Mouse (Mus musculus): ENCODE data around the gene Mrps6.
"Not testable (repeated sequence)": the region's sequence is repeated elsewhere in the genome, so short reads cannot be mapped to it uniquely, and the experiment has no call there.

The Mrps6 gene

GRCm38 (mm10) chr16:92061586-92061985 lies 3.5 kb downstream of the Mrps6 start:
- in situ Hi-C loops (cut with MboI; ENCODE audit: low sequenced_read_pairs): no loop called here

DNA sequence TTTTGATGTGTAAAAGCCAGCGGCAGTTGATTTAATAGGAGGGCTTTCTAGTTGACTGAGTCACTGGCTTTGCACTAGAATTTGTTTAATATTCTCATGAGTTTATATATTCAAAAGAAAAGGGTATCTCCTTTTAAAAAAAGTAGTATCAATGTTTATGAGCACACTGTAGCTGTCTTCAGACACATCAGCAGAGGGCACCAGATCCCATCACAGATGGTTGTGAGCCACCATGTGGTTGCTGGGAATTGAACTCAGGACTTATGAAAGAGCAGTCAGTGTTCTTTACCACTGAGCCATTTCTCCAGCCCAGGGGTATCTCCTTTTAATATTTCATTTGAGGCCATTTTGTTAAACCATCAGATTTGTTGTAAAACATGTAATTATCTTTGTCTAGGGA lies 4.8 kb downstream of the Mrps6 start:
- in situ Hi-C loops (cut with MboI; ENCODE audit: low sequenced_read_pairs): no loop called here

GRCm38 (mm10) chr16:92064801-92065200 lies 6.7 kb downstream of the Mrps6 start:
- in situ Hi-C loops (cut with MboI; ENCODE audit: low sequenced_read_pairs): no loop called here

DNA sequence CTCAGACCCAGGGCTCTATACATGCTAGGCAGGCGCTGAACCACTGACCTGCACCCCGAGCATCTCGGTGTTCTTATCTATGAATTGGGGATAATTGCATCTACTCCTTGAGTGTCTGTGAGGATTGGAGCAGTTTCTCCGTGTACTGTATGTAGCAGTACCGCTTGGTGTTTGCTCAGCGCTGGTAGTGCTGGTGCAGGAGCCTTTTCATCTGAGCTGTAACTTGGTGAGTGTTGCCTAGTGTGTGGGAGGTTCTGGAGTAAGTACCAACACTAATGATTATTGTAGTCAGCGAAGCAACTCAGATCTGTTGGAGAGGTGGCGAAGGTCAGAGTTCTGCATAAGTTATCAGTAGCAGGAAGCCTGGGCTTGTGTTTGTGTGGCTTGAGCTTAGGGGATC lies 12.3 kb downstream of the Mrps6 start:
- in situ Hi-C loops (cut with MboI; ENCODE audit: low sequenced_read_pairs): no loop called here

GRCm38 (mm10) chr16:92076797-92077196 lies 18.7 kb downstream of the Mrps6 start:
- in situ Hi-C loops (cut with MboI; ENCODE audit: low sequenced_read_pairs): no loop called here

- in situ Hi-C loops (cut with MboI; ENCODE audit: low sequenced_read_pairs): no loop called here
Observed at GRCm38 (mm10) chr16:92083771-92084453, 25.8 kb downstream of the Mrps6 start.

DNA sequence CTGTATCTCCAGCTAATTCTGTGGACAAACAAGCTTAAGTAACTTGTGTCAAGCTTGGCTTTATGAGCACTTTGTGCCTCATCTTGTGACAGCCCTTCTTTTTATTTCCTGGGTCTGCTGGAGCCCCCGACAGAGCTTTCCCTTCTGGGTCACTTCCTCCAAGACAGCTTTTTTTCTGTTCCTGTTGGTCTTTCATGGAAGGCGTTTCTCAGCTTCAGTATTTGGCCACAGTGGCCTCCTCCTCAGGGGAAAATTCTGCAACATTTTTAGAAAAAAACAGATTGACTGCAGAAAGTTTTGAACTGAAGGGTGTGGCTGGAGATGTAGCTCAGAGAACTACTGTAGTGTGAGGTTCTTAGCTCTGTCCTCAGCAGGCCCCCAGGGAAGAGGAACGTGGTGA lies 31.2 kb downstream of the Mrps6 start:
- in situ Hi-C loops (cut with MboI; ENCODE audit: low sequenced_read_pairs): no loop called here

DNA sequence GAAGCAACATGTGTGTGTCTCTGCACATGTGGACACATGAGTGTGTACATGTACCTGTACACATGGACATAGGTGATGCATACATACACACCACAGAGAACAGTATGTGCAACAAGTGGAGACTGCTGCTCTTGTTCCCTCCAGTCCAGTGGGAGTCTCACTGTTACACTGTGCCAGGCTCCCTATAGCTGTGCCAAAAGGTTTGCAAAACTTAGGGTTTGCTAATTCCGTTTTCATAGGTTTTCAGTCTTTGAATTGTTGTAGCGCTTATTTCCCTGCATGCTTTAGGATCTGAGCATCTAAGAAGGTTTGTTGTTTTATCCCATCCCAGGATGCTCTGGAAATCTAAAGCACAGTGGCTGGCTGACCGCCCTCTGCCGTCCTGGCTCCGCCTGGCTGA lies 33.8 kb downstream of the Mrps6 start:
- in situ Hi-C loops (cut with MboI; ENCODE audit: low sequenced_read_pairs): no loop called here

DNA sequence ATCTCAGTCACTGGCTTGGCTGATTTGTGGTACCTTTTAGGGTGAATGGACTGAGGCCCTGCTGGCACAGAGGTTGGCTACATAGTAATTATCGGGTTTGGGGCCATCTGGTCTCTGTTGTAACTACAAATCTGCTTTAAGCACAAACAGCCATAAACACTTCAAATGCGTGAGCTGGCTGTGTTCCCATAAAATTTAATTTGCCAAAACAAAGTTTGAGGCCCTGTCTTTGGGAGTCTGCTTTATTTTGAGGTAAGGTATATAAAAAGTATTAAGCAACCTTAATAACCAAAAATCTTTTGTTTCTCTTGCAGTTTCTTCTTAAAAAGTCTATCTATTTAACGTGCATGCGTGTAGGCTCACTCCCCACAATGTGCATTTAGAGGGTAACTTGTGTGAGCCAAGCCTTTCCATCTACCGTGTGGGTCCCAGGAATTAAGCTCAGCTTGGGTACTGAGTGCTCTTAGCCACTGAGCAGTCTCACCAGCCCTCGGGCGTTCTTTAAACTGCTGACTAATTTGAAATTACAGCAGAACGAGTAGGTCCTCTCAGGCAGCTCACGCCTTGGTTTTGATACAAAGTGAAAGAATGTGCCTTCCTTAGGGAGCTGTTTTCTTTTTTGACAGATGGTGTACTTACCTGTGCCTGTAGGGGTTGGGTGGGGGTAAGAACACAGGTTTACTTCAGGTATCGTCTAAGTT lies 40.4 kb downstream of the Mrps6 start:
- in situ Hi-C loops (cut with MboI; ENCODE audit: low sequenced_read_pairs): no loop called here

DNA sequence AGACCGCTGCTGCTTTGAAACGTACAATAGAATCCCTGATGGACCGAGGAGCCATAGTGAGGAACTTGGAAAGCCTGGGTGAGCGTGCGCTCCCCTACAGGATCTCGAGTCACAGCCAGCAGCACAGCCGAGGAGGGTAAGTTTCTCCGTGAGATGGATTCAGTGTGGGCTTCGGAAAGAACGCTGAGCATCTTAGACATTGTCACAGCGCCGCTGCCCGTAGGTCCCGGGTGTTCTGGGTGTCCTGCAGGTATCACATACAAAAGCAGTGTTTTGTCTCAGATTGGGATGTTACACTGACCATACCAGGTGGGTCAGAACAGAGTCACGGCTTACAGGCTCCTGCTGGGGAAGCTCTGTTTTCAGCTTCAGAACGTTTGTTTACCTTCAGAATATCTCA lies 41.5 kb downstream of the Mrps6 start:
- in situ Hi-C loops (cut with MboI; ENCODE audit: low sequenced_read_pairs): no loop called here

- in situ Hi-C loops (cut with MboI; ENCODE audit: low sequenced_read_pairs): no loop called here
Observed at GRCm38 (mm10) chr16:92100111-92100510, 42.0 kb downstream of the Mrps6 start.

DNA sequence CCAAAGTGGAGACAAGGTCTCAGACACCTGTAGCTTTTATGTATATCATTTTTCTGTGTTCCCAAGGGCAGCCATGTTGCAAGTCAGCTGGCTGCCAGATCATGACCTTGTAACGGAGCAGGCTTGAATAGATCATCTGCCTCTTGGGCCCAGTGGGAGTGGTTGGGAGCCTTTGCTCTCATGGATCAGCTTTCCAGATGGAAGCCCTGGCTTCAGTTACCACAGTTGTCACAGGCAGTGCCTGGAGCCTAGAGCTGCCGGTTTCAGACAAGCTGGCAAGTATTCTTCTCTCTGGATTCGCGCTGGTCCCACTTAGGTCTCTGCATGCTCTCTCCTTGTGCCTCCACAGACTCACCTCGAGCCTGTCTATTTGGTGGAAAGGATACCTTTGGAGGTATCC lies 44.0 kb downstream of the Mrps6 start:
- in situ Hi-C loops (cut with MboI; ENCODE audit: low sequenced_read_pairs): no loop called here

- in situ Hi-C loops (cut with MboI; ENCODE audit: low sequenced_read_pairs): not testable (repeated sequence)
Observed at GRCm38 (mm10) chr16:92102931-92103330, 44.9 kb downstream of the Mrps6 start.

DNA sequence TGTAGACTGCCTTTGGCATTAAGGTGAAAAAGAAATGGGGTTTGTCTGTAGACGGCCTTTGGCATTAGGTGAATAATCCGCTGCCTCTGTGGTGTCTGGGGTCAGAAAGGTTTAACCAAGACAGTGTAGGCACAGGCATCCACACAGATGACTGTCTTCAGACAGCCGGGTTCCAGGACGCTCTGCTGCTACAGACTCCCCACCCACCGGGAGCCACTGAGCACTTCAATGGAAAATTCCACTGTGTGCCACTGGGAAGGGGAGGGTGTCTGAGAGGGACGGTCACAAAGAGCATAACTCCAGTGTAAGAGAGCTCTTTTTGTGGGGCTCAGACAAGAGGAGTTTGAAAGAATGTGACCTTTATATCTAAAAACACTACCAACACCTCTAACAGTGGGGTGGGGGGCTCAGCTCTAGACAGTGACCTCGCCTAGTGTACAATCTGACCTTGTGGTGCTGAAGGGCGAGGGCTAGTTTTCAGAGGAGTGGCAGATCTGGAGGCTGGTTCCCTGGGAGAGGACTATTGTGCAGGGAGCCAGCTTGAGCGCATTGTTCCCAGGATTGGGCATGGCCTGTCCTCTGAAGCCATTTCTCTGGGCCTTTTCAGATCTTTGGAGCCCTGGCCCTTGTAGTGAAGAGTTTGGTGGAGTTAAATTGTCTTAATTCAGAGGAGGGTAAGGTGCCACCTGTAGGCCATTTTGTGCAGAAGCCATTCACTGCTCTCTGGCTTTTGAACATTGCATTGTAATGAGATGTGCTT lies 45.7 kb downstream of the Mrps6 start:
- in situ Hi-C loops (cut with MboI; ENCODE audit: low sequenced_read_pairs): no loop called here

DNA sequence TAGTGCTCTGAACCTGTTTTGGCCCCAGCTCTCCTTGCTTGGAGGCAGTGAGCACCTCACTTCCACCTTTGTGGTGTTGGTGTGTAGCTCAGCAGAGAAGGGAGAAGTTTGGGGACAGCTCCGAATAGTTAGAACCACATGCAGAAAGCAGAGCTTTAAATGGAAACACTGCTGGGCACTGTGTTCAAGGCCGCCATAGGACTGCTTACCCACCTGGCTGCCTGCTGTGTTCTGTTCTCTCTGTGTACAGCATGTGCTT lies 46.2 kb downstream of the Mrps6 start:
- in situ Hi-C loops (cut with MboI; ENCODE audit: low sequenced_read_pairs): no loop called here

DNA sequence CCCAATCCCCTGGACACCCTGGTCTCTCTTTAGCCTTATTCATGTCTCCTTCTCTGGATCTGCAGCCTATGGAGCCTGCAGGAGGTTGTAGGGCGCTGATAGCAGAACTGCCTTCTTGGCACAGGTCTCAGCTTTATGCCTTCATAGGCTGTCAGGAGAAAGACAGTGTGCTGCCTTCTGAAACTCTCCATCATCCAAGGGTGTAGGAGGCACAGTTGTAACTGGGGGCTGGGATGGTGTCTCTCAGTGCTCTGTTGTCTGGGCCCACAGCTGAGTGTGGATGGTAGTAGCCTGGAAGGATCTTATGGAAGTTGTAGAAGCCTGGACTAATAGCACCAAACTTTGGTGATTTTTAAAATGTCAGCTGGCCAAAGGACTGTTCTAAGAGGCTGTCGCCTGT lies 46.9 kb downstream of the Mrps6 start:
- in situ Hi-C loops (cut with MboI; ENCODE audit: low sequenced_read_pairs): no loop called here

- in situ Hi-C loops (cut with MboI; ENCODE audit: low sequenced_read_pairs): no loop called here
Observed at GRCm38 (mm10) chr16:92105631-92106030, 47.6 kb downstream of the Mrps6 start.

GRCm38 (mm10) chr16:92107346-92107745 lies 49.3 kb downstream of the Mrps6 start:
- in situ Hi-C loops (cut with MboI; ENCODE audit: low sequenced_read_pairs): no loop called here

DNA sequence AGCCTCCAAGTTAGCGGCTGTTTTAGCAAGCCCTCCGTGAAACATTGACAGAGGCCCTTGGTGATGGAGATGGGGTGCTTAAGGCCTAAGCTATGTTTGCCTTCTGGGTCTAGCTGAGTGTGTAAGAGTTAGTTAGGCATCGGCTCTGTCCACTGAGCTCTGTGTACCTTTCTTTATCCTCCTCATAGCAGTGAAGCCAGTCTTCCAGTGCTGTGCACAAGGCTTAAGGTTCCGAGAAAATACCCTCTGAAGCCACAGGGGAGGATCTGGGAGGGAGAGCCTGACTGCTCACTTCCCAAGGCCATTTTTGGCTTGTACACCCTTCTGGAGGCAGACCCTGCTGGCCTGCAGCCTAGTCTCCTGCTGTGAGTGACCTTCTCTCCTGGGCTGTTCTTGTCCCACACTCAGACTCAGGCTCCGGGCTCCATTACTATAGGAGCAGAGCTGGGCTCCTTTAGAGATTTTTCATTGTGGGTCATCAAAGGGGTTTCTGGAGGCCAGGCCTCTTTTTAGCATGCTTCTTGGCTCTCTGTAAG lies 56.7 kb downstream of the Mrps6 start:
- in situ Hi-C loops (cut with MboI; ENCODE audit: low sequenced_read_pairs): no loop called here

DNA sequence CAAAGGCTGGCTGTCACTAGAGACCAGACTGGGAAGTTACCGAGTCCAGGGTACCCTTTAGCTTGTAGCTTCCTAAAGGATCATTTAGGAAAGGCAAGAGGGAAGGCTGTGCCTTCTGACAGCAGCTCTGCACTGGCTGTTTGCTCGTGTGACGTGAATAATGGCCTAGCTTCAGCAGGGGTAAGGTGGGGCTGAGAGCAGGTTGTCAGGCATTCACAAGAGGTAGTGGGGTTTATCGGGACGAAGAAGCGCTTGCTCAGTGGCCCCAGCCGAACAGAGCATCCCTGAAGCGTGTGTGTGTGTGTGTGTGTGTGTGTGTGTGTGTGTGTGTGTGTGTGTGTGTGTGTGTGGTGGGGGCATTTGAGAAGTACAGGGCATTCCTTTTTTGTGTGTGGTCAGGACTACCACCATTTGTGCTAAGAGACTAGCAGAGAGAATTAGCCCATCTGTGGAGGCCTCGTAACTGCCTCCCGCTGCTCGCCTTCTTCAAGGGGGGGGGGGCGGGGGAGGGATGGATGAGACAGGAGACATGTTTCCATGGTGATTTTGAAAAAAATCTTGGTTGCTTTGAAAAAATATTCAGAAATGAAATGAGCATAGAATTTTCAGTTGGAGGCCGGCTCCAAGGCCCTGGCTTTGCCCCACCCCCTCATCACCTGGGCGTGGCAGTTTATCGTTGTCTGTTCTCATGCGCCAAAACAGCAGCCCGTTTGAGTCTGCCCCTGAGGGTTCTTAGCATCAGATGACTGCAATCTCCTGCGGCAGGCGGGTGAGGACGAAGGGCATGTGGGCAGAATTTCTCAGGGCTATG lies 57.7 kb downstream of the Mrps6 start:
- in situ Hi-C loops (cut with MboI; ENCODE audit: low sequenced_read_pairs): no loop called here

All from CH12F3 (cell line).